Mouse (Mus musculus): ENCODE results near the gene Erich3. TPM values are rescaled to one million over a fixed set of nuclear protein-coding genes. Genes with fewer than 3 reads are reported as not detected.

Gene Erich3
- polyA plus RNA-seq, 1 experiment from 2014 or later = 0.77 TPM

DNA sequence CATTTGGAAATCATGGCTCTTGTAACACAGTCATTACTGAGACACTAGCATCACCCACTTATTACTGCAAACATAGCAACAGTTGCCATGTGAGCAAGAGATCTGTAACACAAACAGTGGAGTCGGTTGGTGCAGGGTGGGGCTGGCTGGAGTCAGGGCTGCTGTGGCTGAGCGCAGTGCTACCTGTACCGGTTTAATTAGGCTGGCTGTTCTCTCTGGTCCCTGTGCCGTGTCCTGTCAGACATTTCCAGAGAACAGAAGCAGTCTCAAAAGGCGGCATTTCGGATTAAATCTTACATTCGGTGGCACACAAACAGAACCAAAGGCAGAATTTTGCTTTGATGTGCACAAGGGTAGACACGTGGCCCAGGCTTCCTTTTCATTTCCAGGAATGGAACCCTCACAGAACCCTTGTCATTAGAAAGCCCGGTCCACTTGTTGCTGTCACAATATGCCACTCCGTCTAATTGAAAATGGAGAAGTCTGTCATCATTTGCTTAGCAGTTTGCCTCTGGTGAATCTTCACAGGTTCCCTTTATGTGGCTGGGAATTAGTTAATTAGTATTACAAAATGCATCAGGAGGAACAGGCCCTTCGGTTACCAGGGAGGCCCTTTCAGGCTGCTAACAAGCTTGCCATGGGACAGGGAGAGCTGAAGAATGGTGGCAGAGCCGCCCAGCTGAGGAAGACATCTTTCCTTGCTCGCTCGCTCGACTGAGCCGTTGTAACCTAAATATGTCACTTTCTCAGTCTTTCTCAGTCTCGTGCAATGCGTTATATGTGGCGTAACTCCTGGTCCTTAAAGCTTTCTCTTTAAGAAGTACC, 153.4 kb downstream of the Erich3 start:
- 52% methylated on average over 19 of the region's 19 CpGs for WGBS
- Histone ChIP-seq H3K27ac (ENCODE audit: low read depth, low read length) (no peak overlapping the region), H3K36me3 (ENCODE audit: control insufficient read depth, insufficient read depth, low read length) (no peaks in the 10 kb centered on the region), H3K4me2 (ENCODE audit: low read depth) (no peak overlapping the region), H3K4me1 (ENCODE audit: control insufficient read depth, insufficient read depth, low read length) (no peaks in the 10 kb centered on the region), H3K27me3 (ENCODE audit: control insufficient read depth, insufficient read depth, low read length) (no peaks in the 10 kb centered on the region), H3K4me3 (ENCODE audit: low read depth, low read length) (no peak overlapping the region), H3K9ac (ENCODE audit: low read length) (0 out of 2 replicates have a peak overlapping the region, but pooled peaks have one; percentile 11), H3K9me3 (ENCODE audit: control insufficient read depth, low read length) (no peaks in the 10 kb centered on the region)
- DNase-seq (ENCODE audit: low spot score) (no peak), ATAC-seq (ENCODE audit: insufficient read depth, low FRiP score, low TSS enrichment) (peak; percentile 67; the same call in 1 of the 2 replicates)

Other genes with a start within 250 kb of the Erich3 start
- 17.6 and 18.2 TPM in 2 replicates for gene Cryz, start 67.1 kb upstream of the Erich3 start, polyA plus RNA-seq (2014; fragmentation: Nextera tagmentation; extraction: Ambion mirVana)
- 19.0 and 24.4 TPM in 2 replicates for gene Tyw3, start 66.8 kb upstream of the Erich3 start, polyA plus RNA-seq (2014; fragmentation: Nextera tagmentation; extraction: Ambion mirVana)